Mouse (Mus musculus) limb, embryonic 15.5 days (tissue): Measurements from ENCODE around the gene Traf4. TPM values are rescaled to one million over a fixed set of nuclear protein-coding genes. Genes with fewer than 3 reads are reported as not detected.

Experiments used
- ATAC-seq: fragments of 200-750 bp; cut with Nextera tagmentation; 2 replicates; pipeline ENCODE4 v1.8.0; 2017; ENCODE audit warnings: low read depth, moderate TSS enrichment; ENCODE audit not compliant: insufficient number of reproducible peaks, low FRiP score, low TSS enrichment
- H3K27ac ChIP-seq: fragments of 300-500 bp; sonication (generic); 2 replicates; pipeline ENCODE4 v1.5.1; 2015; ENCODE audit warnings: moderate library complexity, mild to moderate bottlenecking, inconsistent platforms
- H3K27me3 ChIP-seq: fragments of 300-500 bp; sonication (generic); 2 replicates; pipeline ENCODE4 v1.6.1; 2015; ENCODE audit warnings: inconsistent platforms
- H3K36me3 ChIP-seq: fragments of 300-500 bp; sonication (generic); 2 replicates; pipeline ENCODE4 v1.6.1; 2015; ENCODE audit warnings: inconsistent platforms
- H3K4me1 ChIP-seq: fragments of 300-500 bp; sonication (generic); 2 replicates; pipeline ENCODE4 v1.6.1; 2015; ENCODE audit warnings: inconsistent platforms
- H3K4me2 ChIP-seq: fragments of 300-500 bp; sonication (generic); 2 replicates; pipeline ENCODE4 v1.6.1; 2015; ENCODE audit warnings: mild to moderate bottlenecking, inconsistent platforms
- H3K4me3 ChIP-seq: fragments of 300-500 bp; sonication (generic); 2 replicates; pipeline ENCODE4 v1.5.1; 2015; ENCODE audit warnings: mild to moderate bottlenecking, inconsistent platforms
- H3K9ac ChIP-seq: fragments of 300-500 bp; sonication (generic); 2 replicates; pipeline ENCODE4 v1.6.1; 2015; ENCODE audit warnings: inconsistent platforms
- H3K9me3 ChIP-seq: fragments of 300-500 bp; sonication (generic); 2 replicates; pipeline ENCODE4 v1.6.1; 2016; ENCODE audit warnings: inconsistent platforms
- WGBS: fragments of 180-500 bp; shearing (Covaris S2); methylation state at CpG from one replicate; pipeline ENCODE4 v1.1.7; 2015; 5-methylcytosine and 5-hydroxymethylcytosine counted together
- polyA plus RNA-seq: library from polyadenylated mRNA; unstranded; fragments of >200 nt; fragmentation: Nextera tagmentation; extraction: Ambion mirVana; gene quantifications from 2 replicates; pipeline ENCODE4 v1.2.1, GENCODE M21; 2015

The Traf4 gene
- polyA plus RNA-seq, 1 experiment from 2014 or later = 65.6 TPM

GRCm38 (mm10) chr11:78162504-78162903, 2.9 kb downstream of the Traf4 start:
- Histone ChIP-seq H3K27ac (peak overlapping the region; percentile 98), H3K4me1 (peaks cover 67% of the 10 kb centered on the region), H3K9ac (no peak overlapping the region), H3K36me3 (peaks cover 46% of the 10 kb centered on the region), H3K4me2 (peak overlapping the region; percentile 90), H3K4me3 (peak overlapping the region; percentile 86), H3K27me3 (no peaks in the 10 kb centered on the region), H3K9me3 (no peaks in the 10 kb centered on the region)
- 25% methylated on average over 6 of the region's 6 CpGs for WGBS
- ATAC-seq = no peak

GRCm38 (mm10) chr11:78161968-78162367, 3.4 kb downstream of the Traf4 start:
- H3K4me3 ChIP-seq = peak overlapping the region; percentile 86
- H3K9ac ChIP-seq = no peak overlapping the region
- WGBS = 27% methylated on average over 4 of the region's 4 CpGs
- peak overlapping the region; percentile 98 for H3K27ac ChIP-seq
- H3K4me1 ChIP-seq = peaks cover 66% of the 10 kb centered on the region
- H3K27me3 ChIP-seq = no peaks in the 10 kb centered on the region
- peak overlapping the region; percentile 90 for H3K4me2 ChIP-seq
- peak; percentile 0; the same call in 1 of the 2 replicates for ATAC-seq
- no peaks in the 10 kb centered on the region for H3K9me3 ChIP-seq
- peaks cover 49% of the 10 kb centered on the region for H3K36me3 ChIP-seq

- Histone ChIP-seq H3K9ac (no peak overlapping the region), H3K4me3 (no peak overlapping the region), H3K27me3 (no peaks in the 10 kb centered on the region), H3K36me3 (peaks cover 57% of the 10 kb centered on the region), H3K4me1 (peaks cover 58% of the 10 kb centered on the region), H3K4me2 (0 out of 2 replicates have a peak overlapping the region, but pooled peaks have one; percentile 0), H3K27ac (0 out of 2 replicates have a peak overlapping the region, but pooled peaks have one; percentile 35), H3K9me3 (no peaks in the 10 kb centered on the region)
- WGBS = 87% methylated on average over 14 of the region's 14 CpGs
- no peak for ATAC-seq
Observed at GRCm38 (mm10) chr11:78161169-78161568, 4.2 kb downstream of the Traf4 start.

GRCm38 (mm10) chr11:78160675-78161074, 4.7 kb downstream of the Traf4 start:
- Histone ChIP-seq H3K36me3 (peaks cover 59% of the 10 kb centered on the region), H3K9me3 (no peaks in the 10 kb centered on the region), H3K27ac (0 out of 2 replicates have a peak overlapping the region, but pooled peaks have one; percentile 35), H3K4me1 (peaks cover 54% of the 10 kb centered on the region), H3K4me3 (no peak overlapping the region), H3K27me3 (no peaks in the 10 kb centered on the region), H3K9ac (no peak overlapping the region), H3K4me2 (no peak overlapping the region)
- WGBS = 88% methylated on average over 3 of the region's 3 CpGs
- ATAC-seq = no peak

GRCm38 (mm10) chr11:78160171-78160570, 5.2 kb downstream of the Traf4 start:
- WGBS = 86% methylated on average over 18 of the region's 18 CpGs
- no peak overlapping the region for H3K9ac ChIP-seq
- no peaks in the 10 kb centered on the region for H3K9me3 ChIP-seq
- H3K4me3 ChIP-seq = no peak overlapping the region
- H3K36me3 ChIP-seq = peaks cover 61% of the 10 kb centered on the region
- no peak overlapping the region for H3K4me2 ChIP-seq
- 0 out of 2 replicates have a peak overlapping the region, but pooled peaks have one; percentile 11 for H3K27ac ChIP-seq
- ATAC-seq = no peak
- peaks cover 52% of the 10 kb centered on the region for H3K4me1 ChIP-seq
- no peaks in the 10 kb centered on the region for H3K27me3 ChIP-seq

- 76% methylated on average over 7 of the region's 7 CpGs for whole genome bisulfite sequencing
- peaks cover 55% of the 10 kb centered on the region for H3K4me1 ChIP-seq
- H3K4me2 ChIP-seq = no peak overlapping the region
- no peaks in the 10 kb centered on the region for H3K27me3 ChIP-seq
- H3K4me3 ChIP-seq = no peak overlapping the region
- H3K9me3 ChIP-seq = no peaks in the 10 kb centered on the region
- ATAC-seq = no peak
- H3K9ac ChIP-seq = no peak overlapping the region
- H3K36me3 ChIP-seq = peaks cover 68% of the 10 kb centered on the region
- no peak overlapping the region for H3K27ac ChIP-seq
Observed at GRCm38 (mm10) chr11:78159557-78159956, 5.8 kb downstream of the Traf4 start.

- H3K27ac ChIP-seq = no peak overlapping the region
- H3K9me3 ChIP-seq = no peaks in the 10 kb centered on the region
- peaks cover 72% of the 10 kb centered on the region for H3K36me3 ChIP-seq
- no peak overlapping the region for H3K4me2 ChIP-seq
- no peaks in the 10 kb centered on the region for H3K27me3 ChIP-seq
- H3K9ac ChIP-seq = no peak overlapping the region
- ATAC-seq = no peak
- H3K4me1 ChIP-seq = peaks cover 57% of the 10 kb centered on the region
- WGBS = 28% methylated on average over 2 of the region's 2 CpGs
- H3K4me3 ChIP-seq = no peak overlapping the region
Observed at GRCm38 (mm10) chr11:78159096-78159495, 6.3 kb downstream of the Traf4 start.

- Histone ChIP-seq H3K4me2 (no peak overlapping the region), H3K9me3 (no peaks in the 10 kb centered on the region), H3K27me3 (no peaks in the 10 kb centered on the region), H3K36me3 (peaks cover 76% of the 10 kb centered on the region), H3K9ac (no peak overlapping the region), H3K4me1 (peaks cover 45% of the 10 kb centered on the region), H3K27ac (peak overlapping the region; percentile 40; the same call in 1 of the 2 replicates), H3K4me3 (no peak overlapping the region)
- no peak for ATAC-seq
- 55% methylated on average over 6 of the region's 6 CpGs for WGBS
Observed at GRCm38 (mm10) chr11:78156156-78156699, 9.2 kb downstream of the Traf4 start.

- H3K27ac ChIP-seq = no peak overlapping the region
- H3K4me2 ChIP-seq = no peak overlapping the region
- no peak for ATAC-seq
- no peaks in the 10 kb centered on the region for H3K27me3 ChIP-seq
- peaks cover 40% of the 10 kb centered on the region for H3K4me1 ChIP-seq
- peaks cover 76% of the 10 kb centered on the region for H3K36me3 ChIP-seq
- 74% methylated on average over 5 of the region's 5 CpGs for WGBS
- H3K9me3 ChIP-seq = no peaks in the 10 kb centered on the region
- H3K4me3 ChIP-seq = no peak overlapping the region
- no peak overlapping the region for H3K9ac ChIP-seq
Observed at GRCm38 (mm10) chr11:78155674-78156073, 9.7 kb downstream of the Traf4 start.

GRCm38 (mm10) chr11:78153778-78154177, 11.6 kb downstream of the Traf4 start:
- H3K4me1 ChIP-seq = peaks cover 24% of the 10 kb centered on the region
- H3K27me3 ChIP-seq = no peaks in the 10 kb centered on the region
- H3K27ac ChIP-seq = peak overlapping the region; percentile 51; the same call in 1 of the 2 replicates
- 80% methylated on average over 13 of the region's 13 CpGs for WGBS
- ATAC-seq = peak; percentile 30; the same call in 1 of the 2 replicates
- no peaks in the 10 kb centered on the region for H3K9me3 ChIP-seq
- H3K4me3 ChIP-seq = no peak overlapping the region
- H3K9ac ChIP-seq = no peak overlapping the region
- H3K4me2 ChIP-seq = no peak overlapping the region
- H3K36me3 ChIP-seq = peaks cover 75% of the 10 kb centered on the region

- peak; percentile 62; the same call in 1 of the 2 replicates for ATAC-seq
- no peak overlapping the region for H3K9ac ChIP-seq
- 48% methylated on average over 9 of the region's 9 CpGs for WGBS
- H3K4me2 ChIP-seq = no peak overlapping the region
- no peak overlapping the region for H3K4me3 ChIP-seq
- H3K36me3 ChIP-seq = peaks cover 72% of the 10 kb centered on the region
- no peaks in the 10 kb centered on the region for H3K27me3 ChIP-seq
- H3K4me1 ChIP-seq = peaks cover 22% of the 10 kb centered on the region
- H3K27ac ChIP-seq = peak overlapping the region; percentile 75
- H3K9me3 ChIP-seq = no peaks in the 10 kb centered on the region
Observed at GRCm38 (mm10) chr11:78152299-78153231, 12.8 kb downstream of the Traf4 start.

- no peak overlapping the region for H3K9ac ChIP-seq
- H3K4me1 ChIP-seq = peaks cover 21% of the 10 kb centered on the region
- no peak overlapping the region for H3K4me2 ChIP-seq
- H3K36me3 ChIP-seq = peaks cover 68% of the 10 kb centered on the region
- H3K27me3 ChIP-seq = no peaks in the 10 kb centered on the region
- ATAC-seq = no peak
- no peak overlapping the region for H3K4me3 ChIP-seq
- WGBS = 36% methylated on average over 1 of the region's 1 CpGs
- H3K9me3 ChIP-seq = no peaks in the 10 kb centered on the region
- H3K27ac ChIP-seq = no peak overlapping the region
Observed at GRCm38 (mm10) chr11:78151161-78151560, 14.2 kb downstream of the Traf4 start.
